Mouse (Mus musculus) kidney, adult 9 months (tissue): ENCODE results near the gene Abr.

Experiments used
- DNase-seq: peaks from one replicate; pipeline ENCODE4 v3.0.0; 2022

The Abr gene

GRCm38 (mm10) chr11:76622152-76622565 lies at the start of gene Abr:
Gene Abr (minus strand): TSS chr11:76622314.
- DNase-seq: peak; percentile 26

GRCm38 (mm10) chr11:76667807-76668206 lies 45.7 kb upstream of the Abr start:
- no peak for DNase-seq

- no peak for DNase-seq
These were observed 44.0 kb upstream of the Abr start for GRCm38 (mm10) chr11:76666002-76666649.

GRCm38 (mm10) chr11:76661790-76662468 lies 39.8 kb upstream of the Abr start:
- no peak for DNase-seq

GRCm38 (mm10) chr11:76659138-76659930 lies 37.2 kb upstream of the Abr start:
- no peak for DNase-seq

GRCm38 (mm10) chr11:76657450-76657970 lies 35.4 kb upstream of the Abr start:
- no peak for DNase-seq

GRCm38 (mm10) chr11:76655106-76655505 lies 33.0 kb upstream of the Abr start:
- DNase-seq: peak; percentile 55

- DNase-seq: no peak
These were observed 30.8 kb upstream of the Abr start for GRCm38 (mm10) chr11:76652838-76653334.

GRCm38 (mm10) chr11:76650862-76651560 lies 28.9 kb upstream of the Abr start:
- no peak for DNase-seq

- DNase-seq: peak; percentile 79
These were observed 25.4 kb upstream of the Abr start for GRCm38 (mm10) chr11:76647500-76647899.

GRCm38 (mm10) chr11:76647062-76647461 lies 24.9 kb upstream of the Abr start:
- DNase-seq: no peak

- peak; percentile 90 for DNase-seq
These were observed 23.8 kb upstream of the Abr start for GRCm38 (mm10) chr11:76645955-76646354.

GRCm38 (mm10) chr11:76645036-76645435 lies 22.9 kb upstream of the Abr start:
- DNase-seq: no peak

- DNase-seq: no peak
These were observed 22.1 kb upstream of the Abr start for GRCm38 (mm10) chr11:76644257-76644656.

GRCm38 (mm10) chr11:76640231-76640630 lies 18.1 kb upstream of the Abr start:
- no peak for DNase-seq

- DNase-seq: no peak
These were observed 17.3 kb upstream of the Abr start for GRCm38 (mm10) chr11:76639269-76639985.

GRCm38 (mm10) chr11:76630487-76630886 lies 8.4 kb upstream of the Abr start:
- DNase-seq: no peak

- no peak for DNase-seq
These were observed 7.9 kb upstream of the Abr start for GRCm38 (mm10) chr11:76630023-76630422.

- no peak for DNase-seq
These were observed 6.5 kb upstream of the Abr start for GRCm38 (mm10) chr11:76628613-76629012.

GRCm38 (mm10) chr11:76624881-76625280 lies 2.8 kb upstream of the Abr start:
- DNase-seq: no peak

GRCm38 (mm10) chr11:76624071-76624470 lies 2.0 kb upstream of the Abr start:
- no peak for DNase-seq
